Mouse (Mus musculus) spleen, adult 18-20 months (tissue): ENCODE measurements around the gene Mixl1.
A peak's percentile ranks its signal among the peaks of the same experiment; 100 is the strongest.

Experiments
- DNase-seq, 2 experiments: peaks; one replicate each; pipeline ENCODE4 v3.0.0; 2022; ENCODE audit warnings: mixed read lengths in 2 of 2

Gene Mixl1

DNA sequence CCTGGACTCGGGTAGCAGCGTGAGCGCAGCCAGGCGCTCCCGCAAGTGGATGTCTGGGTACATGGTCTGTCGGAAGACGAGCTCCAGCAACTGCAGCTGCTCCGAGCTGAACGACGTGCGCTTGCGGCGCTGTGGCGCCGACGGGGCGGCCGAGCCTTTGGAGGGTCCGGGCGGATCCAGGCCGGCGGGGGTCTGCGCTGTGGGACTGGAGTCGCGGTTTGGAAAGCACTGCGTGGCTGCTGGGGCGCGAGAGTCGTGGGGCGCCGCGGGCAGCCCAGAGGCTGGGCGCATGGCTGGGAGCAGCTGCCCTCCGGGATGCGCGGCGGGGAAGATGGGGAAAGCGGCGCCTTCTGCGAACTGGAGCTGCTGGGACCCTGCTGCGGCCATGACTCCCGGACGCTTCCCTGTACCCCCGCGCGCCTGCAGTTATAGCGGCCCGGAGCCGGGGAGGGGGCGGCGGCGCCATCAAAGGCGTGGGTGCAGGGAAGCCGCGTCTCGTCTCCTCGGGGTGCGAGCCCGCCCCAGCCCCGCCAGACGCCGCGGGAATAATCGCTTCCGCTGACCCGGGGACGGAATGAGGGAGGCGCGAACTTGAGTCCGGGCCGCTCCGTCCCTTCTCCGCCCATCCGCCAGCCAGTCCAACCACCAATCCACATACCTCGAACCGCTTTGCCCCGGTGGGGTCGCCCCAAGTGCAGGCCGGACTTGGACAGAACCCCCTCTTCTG, at the start of gene Mixl1:
Gene Mixl1 (minus strand): TSS at position 409 of the 727 bp plus-strand sequence.
- no peak for DNase-seq

DNA sequence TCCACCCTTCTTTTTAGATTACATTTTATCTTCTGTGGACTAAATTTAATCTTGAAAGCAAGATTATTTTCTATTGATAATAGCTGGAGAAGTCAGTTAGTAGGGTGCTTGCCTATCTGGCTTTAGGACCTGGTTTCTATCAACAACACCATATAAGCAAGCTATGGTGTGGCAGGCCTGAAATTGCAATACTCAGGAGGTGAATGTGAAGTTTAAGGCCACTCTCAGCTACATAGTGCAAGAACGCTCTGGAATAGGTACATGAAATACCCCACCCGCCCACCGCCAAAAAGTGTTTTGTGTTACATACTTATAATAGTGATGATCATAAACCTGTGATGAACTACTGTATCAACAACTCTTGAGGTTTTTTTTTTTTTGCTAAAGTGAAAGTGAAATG, 32.4 kb upstream of the Mixl1 start:
- no peak for DNase-seq

DNA sequence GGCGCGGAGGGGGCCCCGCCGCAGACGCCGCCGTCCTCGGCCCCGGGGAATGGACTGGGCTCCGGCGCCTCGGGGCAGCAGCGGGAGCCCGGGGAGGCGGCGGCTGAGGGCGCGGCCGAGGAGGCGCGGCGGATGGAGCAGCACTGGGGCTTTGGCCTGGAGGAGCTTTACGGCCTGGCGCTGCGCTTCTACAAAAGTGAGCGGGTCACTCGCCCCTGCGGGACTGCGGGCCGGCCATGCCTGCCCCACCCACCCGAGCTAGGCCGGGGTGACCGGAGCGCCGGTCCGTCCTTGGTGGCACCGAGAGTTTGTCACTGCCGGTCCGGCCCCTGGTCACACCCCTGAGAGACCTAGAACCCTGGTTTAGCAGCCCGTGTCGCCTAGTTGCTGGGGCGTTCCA, 29.3 kb upstream of the Mixl1 start:
- no peak for DNase-seq

DNA sequence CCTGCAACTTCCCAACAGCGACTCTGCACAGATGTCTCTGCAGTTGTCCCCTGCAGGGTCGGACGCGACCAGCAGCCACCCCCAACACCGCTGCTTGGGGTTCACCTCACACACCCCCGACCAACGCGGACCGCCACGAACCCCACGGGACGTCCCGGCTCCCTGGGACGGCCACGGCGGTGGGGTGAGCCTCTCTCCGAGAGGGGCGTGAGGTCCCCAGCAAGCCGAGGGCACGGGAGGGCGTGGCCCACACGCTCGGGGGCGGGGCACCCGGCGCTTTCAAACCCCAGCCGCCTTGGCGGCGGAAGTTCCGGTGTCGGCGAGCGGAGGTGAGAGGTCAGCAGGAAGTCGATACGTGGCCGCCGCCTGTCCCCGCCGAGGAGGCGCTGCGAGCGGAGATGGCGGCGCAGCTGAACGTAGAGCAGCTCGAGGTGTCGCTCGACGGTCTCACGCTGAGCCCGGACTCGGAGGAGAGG, 28.9 kb upstream of the Mixl1 start, which contains the start of gene Acbd3:
Gene Acbd3 (plus strand): TSS at position 340 of the 476 bp plus-strand sequence.
- peak; percentile 89 to 91 for DNase-seq

DNA sequence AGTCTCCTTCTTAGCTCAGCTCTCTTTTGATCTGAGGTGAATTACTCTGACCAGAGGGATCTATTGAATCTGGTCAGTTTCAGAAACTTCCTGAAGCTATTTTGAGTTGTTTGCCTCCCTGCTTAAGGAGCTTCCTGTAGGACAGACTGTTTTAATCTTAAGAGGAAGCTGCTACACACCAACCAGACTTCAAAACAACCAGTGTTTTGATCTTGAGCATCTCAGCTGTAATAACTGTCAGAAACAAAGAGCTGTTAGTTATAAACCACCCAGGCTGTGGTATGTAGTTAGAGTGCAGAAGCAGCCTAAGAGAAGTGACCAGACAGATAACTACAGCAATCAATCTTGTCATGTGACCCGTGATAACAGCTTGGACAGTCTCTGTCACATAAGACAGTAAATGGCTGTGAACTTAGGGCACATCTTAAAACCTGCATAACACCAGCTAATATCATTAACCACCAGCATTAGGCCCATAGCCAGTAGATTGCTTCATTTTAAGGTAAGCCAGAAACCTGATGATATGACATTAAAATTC, 26.9 kb upstream of the Mixl1 start:
- no peak for DNase-seq

DNA sequence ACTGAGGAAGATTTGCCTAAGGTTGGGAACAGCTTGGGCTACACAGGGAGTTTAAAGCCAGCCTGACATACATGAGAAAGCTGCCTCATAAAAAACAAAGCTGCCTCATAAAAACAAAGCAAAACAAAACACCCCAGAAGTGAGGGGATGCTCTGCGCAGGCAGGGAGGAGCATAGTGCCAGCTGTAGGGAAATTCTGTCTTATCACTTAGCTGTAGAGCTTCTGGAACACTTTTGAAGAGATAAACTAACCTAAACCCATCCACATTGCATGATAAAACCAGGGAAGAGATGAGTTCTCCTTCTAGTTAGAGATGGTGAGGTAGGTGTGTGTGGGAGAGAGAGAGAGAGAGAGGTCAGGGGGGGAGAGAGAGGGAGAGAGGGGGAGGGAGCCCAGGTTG, 25.8 kb upstream of the Mixl1 start:
- DNase-seq, result no peak

DNA sequence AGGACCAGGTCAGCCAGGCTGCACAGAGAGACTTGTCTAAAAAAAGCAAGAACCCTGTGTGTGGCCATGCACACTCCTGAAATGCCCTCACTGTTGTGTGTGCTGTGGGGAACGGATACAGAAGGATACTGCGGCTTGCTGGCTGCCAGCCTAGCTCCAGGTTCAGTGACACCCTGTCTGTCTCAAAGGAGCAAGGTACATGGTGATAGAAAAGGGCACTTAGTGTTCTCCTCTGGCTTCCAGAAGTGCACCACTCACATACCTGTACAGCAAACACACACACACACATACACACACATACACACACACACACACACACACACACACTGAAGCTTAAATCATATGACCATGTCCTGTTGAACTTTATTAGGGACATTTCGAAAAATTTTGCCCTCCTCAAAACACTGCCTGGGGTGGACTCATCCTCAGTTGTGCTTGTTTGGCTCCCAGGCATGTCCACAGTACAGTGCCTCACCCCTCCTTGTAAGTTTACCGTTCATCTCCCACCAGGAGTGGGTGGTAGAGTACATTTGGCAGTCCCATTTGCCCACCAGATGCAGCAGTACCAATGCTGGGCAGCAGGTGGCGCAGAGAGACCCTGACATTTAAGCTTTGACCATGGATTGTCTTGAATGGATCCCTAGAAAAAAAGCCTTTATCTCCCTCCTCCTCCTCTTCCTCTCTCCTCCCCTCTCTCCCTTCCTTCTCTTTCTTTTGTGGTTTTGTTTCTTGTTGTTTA, 23.3 kb upstream of the Mixl1 start:
- DNase-seq, result peak; percentile 64 to 86

DNA sequence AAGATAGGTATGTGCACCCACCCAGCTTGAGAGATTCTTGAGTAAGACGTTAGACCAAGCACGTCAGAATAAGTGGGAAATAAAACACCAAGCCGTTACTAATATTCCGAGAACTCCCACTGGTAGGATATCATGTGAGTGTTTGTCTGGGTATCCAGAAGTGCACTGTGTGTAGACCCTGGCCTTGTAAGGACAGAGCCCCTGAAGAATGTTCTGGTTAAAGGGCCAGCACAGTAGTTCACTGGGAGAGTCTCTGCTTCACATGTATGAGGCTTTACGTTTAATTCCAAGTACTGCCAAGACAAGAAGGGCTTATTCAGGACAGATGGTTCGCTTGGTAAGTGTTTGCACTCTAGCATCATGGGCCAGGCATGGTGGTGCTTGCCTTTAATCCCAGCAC, 22.6 kb upstream of the Mixl1 start:
- DNase-seq, result no peak

DNA sequence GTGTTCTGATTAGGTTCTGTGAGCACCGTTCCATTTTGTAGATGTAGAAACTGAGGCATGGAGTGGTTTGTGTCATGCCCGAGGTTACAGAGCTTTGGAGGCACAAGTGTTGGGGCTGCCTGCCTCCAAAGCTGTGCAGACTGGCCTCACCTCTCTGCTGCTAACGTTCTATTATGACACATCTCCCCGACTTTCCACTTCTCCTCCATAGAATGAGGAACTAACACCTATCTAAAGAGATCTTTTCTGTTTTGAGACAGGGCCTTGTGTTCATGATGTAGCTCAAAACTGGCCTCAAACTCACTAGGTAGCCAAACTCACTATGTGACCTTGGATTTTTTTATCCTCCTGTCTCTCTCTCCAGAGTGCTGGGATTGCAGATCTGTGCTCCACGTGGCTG, 21.9 kb upstream of the Mixl1 start:
- no peak for DNase-seq

DNA sequence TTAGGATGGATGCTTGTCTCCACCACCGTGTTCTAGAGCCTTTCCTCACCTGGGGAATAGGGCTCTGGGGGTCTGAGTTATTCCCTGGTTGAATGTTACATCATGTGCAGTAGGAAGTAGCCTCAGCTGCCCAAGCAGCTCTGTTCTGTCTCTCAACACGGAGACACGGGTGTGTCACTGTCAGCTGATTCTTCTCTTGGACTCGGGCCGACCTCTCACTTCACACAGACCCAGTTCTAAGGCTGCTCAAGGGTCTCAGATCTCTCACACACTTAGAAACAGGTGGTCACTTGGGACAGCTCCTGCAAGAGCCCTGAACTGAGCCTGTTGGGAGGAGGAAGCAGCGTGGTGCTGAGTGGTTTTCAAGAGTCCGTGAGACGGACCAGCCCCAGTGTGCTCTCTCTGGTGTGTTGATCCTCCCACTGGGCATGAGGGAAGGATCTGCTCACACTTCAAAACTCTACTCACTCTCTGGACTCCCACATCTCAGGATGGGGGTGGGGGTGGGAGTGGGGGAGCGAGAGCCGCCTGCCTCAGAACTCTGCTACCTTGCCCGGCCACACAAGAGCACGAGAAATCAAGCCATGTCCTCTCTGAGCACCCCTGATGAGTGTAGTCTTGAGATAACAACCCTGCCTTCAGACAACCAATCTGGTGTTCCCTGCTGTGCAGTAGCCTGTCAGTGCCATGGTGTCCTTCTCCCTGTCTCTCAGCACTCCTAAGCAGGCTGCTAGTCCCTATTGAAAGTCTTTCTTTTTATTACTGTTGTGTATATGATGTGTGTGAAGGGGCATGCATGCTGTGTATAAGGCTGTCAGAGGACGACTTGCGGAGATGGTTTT, 12.3 kb upstream of the Mixl1 start:
- DNase-seq, result no peak

DNA sequence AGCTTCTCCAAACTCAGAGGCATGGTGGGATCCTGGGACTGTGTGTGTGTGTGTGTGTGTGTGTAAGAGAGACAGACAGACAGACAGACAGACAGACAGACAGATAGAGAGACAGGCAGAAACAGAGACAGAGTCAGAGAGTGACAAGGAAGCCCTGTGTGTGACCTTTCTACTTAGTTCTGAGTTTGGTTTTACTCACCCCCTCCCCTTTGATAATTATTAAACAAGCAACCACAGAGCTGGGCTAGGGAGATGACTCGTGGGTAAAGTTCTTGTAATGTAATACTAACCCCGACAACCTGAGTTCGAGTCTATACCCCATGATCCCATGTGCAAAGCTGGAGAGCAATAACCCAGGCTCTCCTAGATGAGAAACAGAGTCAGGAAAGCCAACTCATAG, 11.0 kb upstream of the Mixl1 start:
- no peak for DNase-seq

DNA sequence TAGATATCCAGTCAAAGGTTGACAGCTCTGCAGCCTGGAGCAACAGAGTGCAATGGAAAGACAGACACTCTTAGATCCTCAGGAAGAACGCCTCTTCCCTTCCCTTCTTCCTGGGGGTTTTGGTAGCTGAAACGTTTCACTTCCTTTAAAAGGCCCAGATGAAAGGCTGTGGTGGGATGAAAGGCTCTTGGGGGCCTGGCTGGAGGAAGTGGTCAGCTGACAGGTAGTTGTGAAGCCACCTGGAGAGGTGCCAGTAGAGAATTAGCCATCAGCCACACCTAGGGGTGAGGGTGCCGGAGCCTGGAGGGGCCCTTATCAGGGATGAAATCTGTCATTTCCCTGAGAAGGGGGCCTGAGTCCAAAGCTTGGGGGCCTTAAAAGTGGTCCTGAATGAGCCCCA, 10.5 kb upstream of the Mixl1 start:
- no peak for DNase-seq

DNA sequence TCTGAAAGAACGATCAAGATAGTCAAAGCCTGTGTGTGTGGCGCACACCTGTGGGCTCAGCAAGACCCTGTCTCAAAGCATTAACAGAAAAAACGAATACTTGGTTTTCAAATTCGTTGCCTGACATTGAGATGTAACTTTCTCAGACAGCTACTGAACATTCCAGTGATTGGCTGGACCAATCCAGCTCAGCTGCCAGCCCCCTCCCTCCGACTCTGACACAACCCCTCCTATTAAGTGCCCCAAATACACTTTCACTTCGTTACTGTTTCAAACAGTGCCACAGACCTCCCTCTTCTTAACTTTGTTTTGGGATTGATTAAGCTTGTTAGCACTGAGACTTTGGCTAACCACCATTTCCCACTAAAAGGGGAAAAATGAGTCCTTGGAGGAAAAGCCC, 6.6 kb upstream of the Mixl1 start:
- no peak for DNase-seq

DNA sequence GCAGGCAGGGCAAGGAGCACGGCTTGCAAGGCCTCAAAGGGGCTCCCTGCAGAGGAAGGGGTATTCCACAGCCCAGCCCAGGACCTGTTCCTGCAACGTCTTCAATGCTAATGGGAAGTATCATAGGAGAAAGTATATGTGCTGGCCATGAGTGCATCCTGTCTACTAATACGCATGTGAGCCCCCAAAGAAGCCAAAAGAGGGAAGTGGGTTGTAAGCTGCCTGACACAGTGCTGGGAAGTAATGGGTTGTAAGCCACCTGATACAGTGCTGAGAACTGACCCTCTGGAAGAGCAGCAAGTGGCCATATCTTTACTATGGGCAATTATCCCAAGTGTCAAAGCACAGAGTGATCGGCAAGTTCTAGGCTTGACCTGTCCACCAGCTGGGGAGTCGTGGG, 1.2 kb upstream of the Mixl1 start:
- DNase-seq, result no peak

DNA sequence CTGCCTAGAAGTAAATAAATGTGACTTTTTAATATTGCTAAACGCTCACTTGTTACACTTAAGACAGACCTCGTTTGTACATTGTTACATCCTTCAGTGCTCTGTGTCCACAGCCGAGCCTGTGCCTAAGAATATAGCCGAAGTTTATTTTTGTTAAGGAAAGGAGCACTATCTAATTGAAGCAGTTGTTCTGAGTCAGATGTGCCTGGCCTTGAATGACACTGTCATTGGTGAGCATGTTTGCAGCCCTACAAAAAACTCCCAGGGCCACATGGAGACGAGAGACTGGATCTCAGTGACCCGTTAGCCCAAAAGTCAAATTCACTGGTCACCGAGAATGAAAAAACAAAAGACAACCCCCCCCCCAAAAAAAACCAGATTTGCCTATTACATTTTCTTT, 5.5 kb downstream of the Mixl1 start:
- DNase-seq, result no peak
